Mouse (Mus musculus): ENCODE data around the gene Clec1a. TPM values are rescaled to one million over a fixed set of nuclear protein-coding genes. Genes with fewer than 3 reads are reported as not detected.
"Not testable (repeated sequence)": the region's sequence is repeated elsewhere in the genome, so short reads cannot be mapped to it uniquely, and the experiment has no call there.

Clec1a gene
- 10 to 100 TPM in 1 of 2 experiments, 1 to 10 TPM in 1; 7.2 to 11.4 TPM for total RNA-seq (2021)
- long read RNA-seq, experiment 1, partial matches to known transcripts = 0 of 7 reads
- long read RNA-seq, experiment 1, other reads (novel, unspliced or antisense) = 3 of 7 reads
- long read RNA-seq, experiment 2, partial matches to known transcripts = 0 of 5 reads
- long read RNA-seq, experiment 2, other reads (novel, unspliced or antisense) = 2 of 5 reads

DNA sequence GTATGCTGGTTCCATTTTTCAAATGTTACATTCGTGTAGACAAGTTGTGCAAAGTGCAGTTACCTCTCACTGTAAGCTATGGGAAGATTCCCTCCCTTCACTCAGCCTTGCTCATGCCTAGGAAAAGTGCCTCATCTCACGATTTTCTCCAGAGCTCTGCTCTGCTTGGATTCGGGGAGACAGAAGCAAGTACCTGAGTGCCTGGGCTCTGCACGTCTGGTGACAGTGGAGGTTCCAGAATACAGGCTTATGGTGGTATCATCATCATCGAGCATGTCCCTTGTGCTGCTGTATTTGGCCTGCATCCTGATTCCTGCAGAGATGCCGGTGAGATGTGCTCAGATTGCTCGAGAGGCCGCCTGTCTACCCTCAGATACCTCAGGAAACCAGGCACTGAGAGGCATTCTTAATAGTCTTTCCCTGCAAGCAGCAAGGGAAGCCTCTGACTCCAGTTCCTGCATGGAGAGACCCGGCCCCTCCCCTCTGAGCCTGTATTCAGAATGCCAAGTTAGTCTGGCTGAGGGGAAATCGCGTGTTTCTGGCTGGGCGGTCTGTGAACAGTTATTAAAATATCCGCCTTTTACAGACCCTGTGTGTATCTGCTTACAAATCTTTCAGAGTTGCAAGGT, at the start of gene Clec1a:
TSS of gene Clec1a (minus strand) at position 590 of the 629 bp plus-strand sequence.
- peak; percentile 31 for DNase-seq

DNA sequence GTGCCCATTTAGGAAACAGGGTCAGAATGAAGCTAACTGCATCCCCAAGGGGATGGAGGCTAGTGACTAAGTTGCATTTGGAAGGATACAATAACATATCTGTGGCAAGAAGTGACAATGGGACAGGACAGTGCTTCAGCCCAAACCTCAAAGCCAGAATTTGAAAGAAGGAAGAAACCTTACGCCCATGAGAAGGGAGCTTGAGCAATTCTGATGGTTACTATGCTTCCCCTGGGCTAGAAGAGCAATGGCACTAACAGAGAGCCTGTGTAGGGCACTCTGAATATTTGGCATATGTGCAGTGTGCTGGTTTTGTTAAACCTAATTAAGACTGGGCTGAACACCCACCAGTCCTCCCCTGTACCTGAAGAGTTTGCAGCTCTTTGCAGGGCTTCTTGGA, 47.7 kb upstream of the Clec1a start:
- not testable (repeated sequence) for DNase-seq

DNA sequence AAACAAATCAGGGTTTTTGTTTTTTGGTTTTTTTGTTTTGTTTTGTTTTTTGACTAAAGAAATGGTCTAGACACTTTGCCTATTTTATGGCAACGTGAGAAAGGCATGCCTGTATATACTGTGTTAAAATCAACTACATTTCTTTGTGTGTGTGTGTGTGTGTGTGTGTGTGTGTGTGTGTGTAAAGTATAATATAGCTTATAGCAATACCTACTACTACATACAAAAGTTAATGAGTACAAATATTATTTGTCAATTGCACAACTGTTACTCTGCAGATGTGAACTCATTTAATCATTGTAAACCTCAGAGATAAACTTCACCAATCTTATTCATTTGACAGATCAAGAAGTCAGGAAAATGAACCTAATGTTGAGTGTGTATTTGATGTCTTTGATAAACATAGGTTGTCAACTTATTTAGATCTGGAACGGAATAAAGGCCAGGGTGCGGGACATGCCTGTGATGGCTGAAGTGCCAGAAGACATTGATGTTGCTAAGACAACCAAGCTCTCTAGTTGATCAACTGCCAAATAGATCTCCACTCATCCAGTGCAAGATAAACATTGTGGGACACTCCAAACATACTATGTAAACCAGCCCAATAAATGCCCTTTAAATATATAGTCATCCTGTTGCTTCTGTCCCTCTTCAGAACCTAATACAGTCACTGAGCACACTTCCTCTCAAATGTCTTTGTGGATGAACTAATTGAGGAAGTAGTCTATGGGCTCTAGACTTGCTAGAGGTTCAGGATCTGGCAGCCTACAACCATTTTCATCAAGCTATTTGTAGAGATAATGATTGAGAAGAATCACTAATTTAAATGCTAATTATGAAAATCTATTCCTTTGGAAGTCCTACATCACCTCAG, 45.8 kb upstream of the Clec1a start:
- DNase-seq = no peak

DNA sequence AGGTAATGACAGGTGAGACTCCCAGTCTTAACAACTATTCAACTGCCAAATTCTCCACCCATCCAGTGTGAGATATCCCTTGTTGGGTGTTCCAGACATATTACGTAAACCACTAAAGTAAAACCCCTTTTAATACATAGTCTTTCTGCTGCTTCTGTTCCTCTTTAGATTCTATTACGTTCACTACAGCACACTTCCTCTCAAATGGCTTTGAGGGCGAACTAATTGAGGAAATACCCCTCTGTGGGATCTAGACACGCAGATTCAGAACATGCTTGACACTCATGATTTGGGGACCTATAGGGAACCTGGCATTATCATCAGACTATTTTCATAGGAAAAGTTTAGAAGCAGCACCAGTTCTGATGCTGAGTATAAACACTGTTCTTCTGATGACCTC, 43.1 kb upstream of the Clec1a start:
- DNase-seq = no peak

DNA sequence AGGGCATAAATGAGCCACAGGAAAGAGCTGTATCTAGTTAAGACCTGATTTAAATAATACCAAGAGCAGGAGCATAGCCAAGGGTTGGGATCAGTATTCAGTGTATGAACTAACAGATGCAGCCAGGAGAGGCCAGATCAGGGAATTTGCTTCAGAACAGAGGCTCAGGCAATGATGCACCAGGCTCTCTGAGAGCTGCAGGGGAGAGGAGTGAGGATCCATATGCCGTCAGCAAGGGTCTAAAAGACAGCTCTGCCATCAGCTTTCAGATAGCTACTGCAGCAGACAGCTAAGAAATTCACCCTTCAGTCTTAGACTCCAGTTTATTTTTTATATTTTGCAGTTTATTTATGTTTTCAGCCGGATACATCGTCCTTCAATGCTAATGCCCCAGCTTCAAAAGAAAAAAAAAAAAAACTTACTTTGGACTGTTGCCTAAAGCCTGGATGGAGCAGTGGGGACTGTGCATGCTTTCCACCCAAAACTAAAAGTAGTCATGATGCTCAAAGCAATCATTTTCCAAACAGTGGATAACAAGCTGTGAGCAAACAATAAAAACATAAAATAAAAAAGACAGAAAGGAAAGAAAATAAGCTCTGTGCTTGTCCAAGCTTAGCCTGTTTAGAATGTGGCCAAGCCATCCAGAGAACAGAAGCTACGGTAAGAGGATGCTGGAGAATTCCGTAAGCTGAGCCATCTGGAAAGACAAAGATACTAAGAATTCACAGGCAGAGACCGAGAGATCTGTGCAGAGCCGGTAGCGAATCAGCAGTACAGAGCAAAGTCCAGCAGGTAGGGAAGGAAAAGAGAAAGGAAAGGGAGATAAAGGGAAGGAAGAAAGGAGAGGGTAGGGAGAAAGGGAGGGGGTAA, 28.5 kb upstream of the Clec1a start:
- DNase-seq = no peak

DNA sequence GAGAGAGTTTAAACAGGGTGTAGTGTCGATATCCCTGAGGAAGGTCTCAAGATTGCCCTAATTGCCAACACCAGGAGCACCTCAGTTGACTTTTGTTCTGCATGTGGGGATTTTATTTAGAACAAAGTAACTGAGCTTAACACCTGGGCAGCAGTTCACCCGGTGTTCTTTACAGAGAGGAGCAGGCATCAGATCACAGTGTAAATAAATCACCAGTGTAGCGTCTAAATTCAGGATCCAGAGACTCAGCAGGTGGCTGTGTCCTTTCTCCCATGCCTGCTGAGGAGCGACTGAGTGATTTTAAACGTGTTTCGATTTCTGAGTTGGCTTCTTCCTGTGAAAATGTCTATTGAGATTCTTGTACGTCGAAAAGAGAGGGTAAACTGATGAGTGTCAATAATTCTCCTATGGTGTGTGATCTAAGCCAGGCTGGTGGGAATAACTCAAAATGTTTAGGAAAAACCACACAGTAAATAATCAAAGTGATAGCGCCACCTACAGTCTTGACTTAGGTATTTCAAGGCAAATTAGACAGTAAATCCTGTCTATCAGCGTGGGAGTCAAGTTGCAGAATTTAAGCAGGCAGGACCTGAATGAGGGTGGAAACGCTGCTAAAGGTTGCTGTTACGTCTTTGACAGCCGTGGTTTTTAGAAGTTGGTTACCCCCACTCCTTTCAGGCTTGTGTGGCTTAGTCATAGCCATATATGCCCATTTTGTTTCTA, 24.8 kb upstream of the Clec1a start:
- DNase-seq = peak; percentile 23

DNA sequence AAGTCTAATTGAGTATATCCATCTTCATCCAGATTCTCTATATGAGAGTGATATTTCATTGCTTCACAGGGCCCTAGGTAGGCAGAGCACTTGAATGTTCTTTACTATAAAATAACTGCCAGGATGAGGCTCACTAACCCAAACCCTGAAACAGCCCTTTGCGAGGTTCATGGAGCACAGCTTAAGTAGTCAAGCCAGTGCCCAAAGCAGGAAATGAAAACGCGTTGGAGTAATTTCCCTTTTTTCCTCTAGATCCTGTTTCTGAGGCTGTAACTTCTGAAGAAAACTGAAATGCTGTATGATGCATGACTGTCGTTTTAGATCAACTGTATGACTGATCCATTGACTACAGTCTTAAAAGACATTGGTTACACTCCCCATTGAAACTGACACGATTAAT, 20.8 kb upstream of the Clec1a start:
- no peak for DNase-seq

DNA sequence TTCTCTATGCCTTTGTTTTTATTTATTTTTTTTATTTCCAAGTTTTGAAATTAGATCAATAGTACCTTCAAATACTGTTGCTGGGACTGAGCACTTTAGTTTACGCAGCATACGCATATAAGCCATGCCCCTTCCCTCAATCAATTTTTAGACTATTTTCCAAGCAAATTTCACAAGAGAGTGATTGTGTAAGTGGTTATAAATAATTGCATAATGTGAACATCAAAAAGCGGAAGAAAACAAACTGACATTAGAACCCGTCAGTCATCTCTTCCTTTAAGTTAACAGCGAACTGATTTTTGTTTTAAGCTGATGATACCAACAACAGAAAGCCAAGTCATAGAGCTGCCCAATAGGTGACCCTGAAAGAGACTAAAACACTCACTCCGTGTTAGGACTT, 19.6 kb upstream of the Clec1a start:
- no peak for DNase-seq

DNA sequence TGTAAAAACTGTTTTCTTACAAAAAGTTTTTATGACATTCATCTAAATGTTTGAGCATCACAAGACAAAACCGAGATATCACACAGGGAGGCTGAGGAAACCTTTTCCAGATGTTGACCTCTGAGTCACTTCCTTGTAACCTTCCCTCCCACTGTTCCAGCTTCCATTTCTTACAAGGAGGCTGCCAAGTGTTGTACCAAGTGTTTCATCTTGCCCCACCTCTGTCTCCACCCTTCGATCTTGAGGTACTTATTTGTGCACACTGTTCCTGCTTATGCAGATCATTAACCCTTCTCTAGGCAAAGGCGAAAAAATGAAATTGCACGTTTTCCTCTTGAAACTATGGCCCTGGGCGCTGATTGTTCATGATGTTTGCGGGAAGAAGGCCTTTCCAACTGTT, 2.1 kb downstream of the Clec1a start:
- DNase-seq = no peak

DNA sequence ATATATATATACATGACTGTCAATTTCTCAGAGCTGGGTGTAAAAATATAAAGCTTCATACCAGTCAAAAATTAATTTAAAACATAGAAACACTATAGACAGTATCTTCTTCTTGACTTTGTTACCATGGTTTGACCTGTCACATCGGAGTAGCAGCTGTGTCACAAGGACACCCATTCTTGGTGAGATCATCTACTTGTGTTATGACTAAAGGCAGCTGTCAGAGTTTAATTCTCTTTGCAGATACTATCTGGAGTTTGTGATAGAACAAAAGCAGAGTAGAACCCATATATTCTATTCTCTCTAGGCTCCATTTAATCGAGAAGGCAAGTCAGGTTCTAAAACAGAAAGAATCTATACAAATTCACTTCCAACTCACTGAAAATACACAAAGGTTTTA, 13.8 kb downstream of the Clec1a start:
- DNase-seq = no peak

DNA sequence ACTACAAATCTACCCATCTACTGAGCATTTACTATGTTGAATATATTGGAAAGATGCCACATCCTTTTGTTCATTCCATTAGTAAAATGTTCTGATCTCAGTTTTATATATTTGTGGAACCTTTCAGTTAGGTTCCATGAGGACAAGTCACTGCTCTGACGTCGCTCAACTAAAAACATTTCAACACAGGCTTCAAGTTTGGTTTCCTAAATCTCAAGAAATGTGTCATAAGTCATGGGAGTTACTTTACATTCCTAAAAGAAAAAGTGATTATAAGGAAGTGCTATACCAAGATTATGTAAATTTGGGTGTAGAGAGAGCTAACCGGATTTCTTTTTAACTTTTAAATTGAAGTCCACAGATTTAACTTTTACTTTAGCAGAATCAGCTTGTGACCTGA, 15.8 kb downstream of the Clec1a start:
- DNase-seq = no peak

DNA sequence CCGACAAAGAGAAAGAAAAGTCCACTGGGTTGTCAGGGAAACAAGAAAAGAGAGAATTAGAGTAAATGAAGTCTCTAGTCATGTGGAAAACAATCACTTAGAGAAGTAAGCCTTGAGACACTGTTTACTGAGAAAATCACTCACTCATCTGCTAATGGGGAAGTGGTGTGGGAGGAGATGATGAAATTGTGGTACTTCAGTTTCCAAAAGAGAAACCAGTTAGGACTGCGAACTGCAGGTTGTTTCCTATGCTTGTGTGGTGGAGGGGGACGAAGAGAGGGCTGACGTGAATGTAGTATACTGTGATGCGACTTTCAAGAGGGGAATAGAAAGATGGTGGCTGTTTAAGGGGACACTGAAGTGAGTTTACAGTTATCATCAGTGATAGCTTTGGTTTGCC, 17.6 kb downstream of the Clec1a start:
- no peak for DNase-seq

DNA sequence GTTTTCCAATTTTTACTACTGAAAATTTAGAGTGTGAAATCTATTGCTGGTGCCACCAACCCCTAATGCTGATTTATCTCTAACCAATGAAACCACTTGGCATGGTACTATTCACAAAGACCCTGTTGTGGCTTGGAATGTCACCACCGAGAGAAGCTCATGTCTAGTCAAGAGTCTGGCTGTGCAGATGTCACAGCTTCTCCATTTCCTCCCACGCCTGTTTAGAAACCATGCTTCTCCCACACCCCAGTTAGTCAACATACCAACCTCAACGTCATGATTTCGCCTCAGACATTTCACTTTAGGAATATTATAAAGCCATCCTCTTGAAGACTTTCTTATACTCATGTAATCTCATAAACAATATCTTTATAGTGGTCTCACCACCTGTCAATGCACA, 24.5 kb downstream of the Clec1a start:
- no peak for DNase-seq

DNA sequence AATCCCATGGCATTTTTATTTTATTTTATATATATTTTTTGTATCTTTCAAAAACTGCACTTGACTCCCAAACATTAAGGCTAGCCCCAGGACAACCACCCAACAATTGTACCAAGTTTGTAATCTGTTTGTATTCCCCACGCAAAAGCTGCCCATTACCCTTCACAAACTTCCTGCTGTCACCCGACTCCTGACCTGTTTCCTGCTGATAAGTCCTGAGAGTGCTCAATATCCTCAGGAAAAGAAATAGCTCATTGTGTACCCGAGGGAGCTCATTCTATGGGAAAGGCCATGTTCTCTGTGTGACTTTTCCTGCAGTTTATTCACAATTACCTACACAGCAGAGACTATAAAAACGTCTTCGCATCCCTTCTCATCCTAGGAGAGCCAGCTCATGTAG, 26.0 kb downstream of the Clec1a start:
- peak; percentile 11 for DNase-seq

DNA sequence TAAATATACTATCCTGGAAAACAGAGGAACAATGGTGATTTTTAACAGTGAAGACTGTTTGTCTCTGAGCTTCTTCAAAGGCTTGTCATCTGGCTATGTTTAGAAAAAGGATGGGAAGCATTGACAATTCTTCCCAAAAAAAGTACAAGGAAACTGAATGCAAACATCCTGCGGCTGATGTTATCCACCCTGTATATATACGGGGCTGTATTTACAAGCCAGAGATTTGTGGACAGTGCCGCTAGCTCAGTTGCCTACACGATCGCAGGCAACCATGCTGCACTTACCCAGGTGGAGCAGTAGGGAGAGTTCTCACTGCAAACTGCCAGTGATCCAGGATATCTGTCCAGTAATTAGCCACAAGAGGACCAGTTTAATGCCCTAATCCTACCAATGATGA, 26.6 kb downstream of the Clec1a start:
- DNase-seq = no peak

DNA sequence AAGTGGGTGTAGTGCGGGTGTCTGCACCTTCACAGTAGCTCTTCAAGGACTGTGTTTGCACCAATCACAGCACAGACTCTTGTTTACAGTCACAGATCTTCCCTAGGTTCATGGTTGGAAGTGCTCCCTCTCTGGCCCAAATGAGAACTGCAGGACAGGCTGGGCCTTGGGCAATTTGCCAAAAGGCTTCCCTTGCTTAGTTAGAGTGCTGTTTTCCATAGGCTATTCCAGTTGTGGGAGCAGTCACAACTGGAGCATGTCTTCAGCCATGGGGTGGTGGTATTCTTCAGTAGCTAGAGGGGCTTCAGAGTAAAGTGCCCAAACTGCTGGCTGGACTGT, 28.1 kb downstream of the Clec1a start:
- peak; percentile 88 for DNase-seq

DNA sequence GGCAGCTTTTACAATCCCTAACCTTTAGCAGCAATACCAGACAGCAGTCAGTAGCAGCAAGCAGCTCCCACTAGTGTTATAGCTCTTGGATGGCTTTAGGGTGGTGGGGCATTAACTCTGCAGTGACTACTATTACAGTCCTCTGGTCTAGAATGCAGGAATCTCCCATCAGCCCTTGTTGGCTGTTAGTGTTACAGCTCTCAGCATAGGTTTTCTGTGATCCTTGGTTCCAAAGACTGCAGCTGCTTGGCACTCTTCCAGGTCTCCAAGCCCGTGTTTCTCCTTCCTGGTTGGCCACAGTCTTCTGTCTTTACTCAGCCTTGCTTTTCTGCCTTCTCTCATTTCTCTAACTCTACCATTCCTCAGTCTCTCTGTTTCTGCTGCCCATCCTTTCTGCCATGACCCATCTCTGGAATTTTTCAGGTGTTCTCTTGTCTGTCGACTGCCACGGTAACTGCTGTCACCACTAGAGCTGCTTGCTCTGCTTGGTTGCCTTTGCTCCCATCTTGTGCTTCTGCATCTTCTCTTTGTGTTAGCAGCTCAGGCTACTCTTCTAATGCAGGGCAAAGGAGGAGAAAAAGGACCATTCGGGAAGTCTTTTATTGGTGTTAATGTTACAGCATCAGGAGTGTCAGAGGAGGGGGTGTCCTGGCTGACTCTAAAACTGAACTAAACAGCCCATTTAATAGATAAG, 28.6 kb downstream of the Clec1a start:
- peak; percentile 41 for DNase-seq

DNA sequence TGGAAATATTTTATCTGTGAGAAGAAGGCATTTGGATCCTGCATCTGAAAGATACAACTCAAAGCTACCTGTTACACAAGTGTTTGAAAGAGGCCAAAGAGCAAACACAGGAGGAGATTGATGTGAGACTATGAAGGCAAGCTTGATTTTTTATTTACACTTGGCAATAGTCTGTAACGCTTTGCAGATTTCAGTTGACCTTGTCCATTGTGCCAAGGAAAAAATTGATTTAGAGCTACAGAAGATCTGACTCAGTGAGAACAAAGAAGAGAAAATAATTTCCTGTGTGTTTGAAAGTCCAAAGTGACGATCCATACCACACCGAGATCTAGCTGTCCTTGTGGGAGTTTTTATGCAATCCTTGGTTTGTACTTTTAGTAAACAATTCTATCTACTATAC, 29.5 kb downstream of the Clec1a start:
- peak; percentile 5 for DNase-seq

DNA sequence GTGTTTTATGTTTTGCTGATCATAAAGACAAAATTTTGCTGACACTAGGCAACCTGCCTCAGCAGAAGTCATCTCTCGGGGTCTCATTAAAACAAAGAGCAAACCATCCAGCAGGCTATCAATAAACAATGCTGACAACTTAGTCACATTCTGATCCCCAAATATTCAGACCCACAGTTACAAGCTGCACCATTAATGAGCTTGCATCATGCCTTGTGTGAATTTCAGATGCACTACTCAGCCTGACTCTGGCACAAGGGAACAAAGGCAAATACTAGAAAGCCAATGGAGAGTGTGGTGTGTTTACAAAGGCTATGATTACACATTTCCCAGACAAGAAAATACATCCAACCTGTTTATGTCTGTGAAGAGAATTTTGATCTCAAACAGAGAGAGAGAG, 37.6 kb downstream of the Clec1a start:
- DNase-seq = no peak

DNA sequence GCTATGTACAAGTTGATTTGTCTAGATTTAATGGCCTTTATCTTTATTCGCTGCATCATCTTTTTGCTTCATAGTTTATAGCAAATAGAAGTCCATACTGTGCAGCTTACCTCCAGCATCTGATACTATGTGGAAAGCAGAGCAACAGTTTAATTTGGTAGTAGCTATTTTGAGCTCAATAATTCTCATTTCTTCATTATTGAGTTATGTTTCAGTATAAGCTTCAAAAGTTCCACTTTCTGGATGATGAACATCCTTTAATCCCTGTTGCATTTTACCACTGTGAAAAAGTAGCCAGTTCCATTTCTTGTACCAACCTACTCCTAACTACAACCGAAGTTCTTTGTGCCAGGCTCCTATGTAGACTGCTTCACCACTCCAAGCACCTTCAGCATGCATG, 43.2 kb downstream of the Clec1a start, which contains the start of gene Clec9a:
TSS of gene Clec9a (plus strand) at position 301 of the 400 bp plus-strand sequence.
- DNase-seq = no peak

DNA sequence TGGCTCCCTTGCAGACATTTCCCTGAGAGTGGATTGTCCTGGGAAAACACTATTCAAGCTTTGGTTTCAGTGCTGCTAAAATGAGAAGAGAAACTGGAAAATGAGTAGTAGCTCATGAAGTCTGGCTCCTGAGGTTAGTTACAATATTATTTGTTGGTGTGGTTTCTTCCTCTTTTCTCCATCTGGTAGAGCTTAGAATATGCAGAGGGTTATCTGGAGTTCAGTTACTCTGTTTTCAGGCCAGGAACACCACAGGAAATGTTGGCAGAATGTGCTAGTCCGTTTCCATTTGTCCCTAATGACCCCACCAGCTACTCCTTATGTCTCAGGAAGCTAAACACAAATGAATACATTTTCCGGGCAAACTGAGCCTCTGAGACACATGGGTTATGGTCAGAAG, 44.5 kb downstream of the Clec1a start:
- DNase-seq = no peak

Data from adrenal gland, postnatal 10 days (tissue).